Mouse (Mus musculus): ENCODE results near the gene Mas1.
A peak's percentile ranks its signal among the peaks of the same experiment; 100 is the strongest.
"Not testable (repeated sequence)": the region's sequence is repeated elsewhere in the genome, so short reads cannot be mapped to it uniquely, and the experiment has no call there.

Mas1 gene

GRCm38 (mm10) chr17:12868043-12868442 lies at the start of gene Mas1:
Gene Mas1, minus strand, starts transcription at chr17:12868143.
- no peak for DNase-seq (ENCODE audit: low read depth, low spot score)

GRCm38 (mm10) chr17:12916588-12917380 lies 48.8 kb upstream of the Mas1 start:
- peak; percentile 90 for DNase-seq (ENCODE audit: low read depth, low spot score)

- DNase-seq (ENCODE audit: low read depth, low spot score) = peak; percentile 100
These were observed 48.1 kb upstream of the Mas1 start, which contains the start of gene Mrpl18 for GRCm38 (mm10) chr17:12915881-12916583. Gene Mrpl18, minus strand, starts transcription at chr17:12916345.

DNA sequence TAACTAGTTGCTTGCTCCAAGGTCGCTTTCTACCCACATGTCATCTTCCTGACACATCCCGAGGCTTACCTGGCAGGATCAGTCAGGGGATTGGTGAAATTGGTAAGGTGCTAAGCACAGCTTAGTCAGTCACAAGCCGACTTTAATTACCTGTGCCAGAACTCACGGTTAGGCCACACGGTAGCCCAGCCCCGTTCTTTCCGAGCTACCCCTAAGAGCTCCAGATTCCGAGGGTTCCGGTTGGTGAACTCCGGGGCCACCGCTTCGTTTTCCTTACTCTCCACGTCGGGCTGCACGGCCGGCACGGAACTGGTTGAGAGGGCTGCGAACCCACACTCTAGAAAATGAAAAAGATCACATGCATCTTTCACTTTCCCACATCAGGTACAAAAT lies 47.5 kb upstream of the Mas1 start, which contains the start of gene Tcp1:
TSS of gene Tcp1 (plus strand) at position 214 of the 393 bp plus-strand sequence.
- DNase-seq (ENCODE audit: low read depth, low spot score) = no peak

DNA sequence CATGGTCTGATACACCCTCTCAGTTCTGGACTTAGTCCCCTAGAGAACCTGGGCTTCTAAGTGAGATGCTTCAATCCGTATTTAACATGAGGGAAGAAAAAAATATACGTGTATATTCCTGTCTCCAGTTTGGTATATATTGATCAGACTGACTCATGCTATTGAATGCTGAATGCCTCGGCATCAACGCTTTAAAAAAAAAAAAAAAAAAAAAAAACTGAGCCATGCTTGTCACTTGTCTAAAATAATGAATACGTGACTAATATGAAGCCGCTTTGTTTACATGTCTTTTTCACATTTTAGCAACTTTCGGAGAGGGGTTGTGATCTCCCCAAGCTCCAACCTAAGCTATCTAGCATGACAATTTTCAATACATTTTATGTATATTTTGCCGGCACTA lies 42.4 kb upstream of the Mas1 start:
- no peak for DNase-seq (ENCODE audit: low read depth, low spot score)

- DNase-seq (ENCODE audit: low read depth, low spot score) = peak; percentile 81
These were observed 41.7 kb upstream of the Mas1 start, which contains the start of gene Pnldc1 for GRCm38 (mm10) chr17:12909361-12910280. Gene Pnldc1, minus strand, starts transcription at chr17:12910230.

DNA sequence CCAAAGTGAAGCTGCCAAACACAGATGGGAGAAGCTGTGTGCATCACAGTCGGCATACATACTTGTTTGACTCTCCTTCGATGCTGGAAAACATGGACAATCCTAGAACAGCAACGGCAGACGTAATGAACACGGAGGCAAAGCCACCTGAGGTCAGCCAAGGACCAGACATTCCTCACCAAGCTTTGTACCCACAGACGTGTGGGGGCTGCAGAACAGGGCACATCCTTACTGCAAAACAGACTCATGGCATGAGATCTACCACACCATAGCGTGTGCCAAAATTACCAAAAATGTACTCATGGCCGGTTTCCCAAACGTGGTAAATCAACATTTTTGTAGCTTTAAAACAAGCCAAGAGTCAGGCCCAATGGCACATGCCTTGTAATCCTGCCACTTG lies 38.5 kb upstream of the Mas1 start:
- DNase-seq (ENCODE audit: low read depth, low spot score) = no peak

- DNase-seq (ENCODE audit: low read depth, low spot score) = no peak
These were observed 37.9 kb upstream of the Mas1 start for GRCm38 (mm10) chr17:12905810-12906209.

- no peak for DNase-seq (ENCODE audit: low read depth, low spot score)
These were observed 36.4 kb upstream of the Mas1 start for GRCm38 (mm10) chr17:12904349-12904748.

DNA sequence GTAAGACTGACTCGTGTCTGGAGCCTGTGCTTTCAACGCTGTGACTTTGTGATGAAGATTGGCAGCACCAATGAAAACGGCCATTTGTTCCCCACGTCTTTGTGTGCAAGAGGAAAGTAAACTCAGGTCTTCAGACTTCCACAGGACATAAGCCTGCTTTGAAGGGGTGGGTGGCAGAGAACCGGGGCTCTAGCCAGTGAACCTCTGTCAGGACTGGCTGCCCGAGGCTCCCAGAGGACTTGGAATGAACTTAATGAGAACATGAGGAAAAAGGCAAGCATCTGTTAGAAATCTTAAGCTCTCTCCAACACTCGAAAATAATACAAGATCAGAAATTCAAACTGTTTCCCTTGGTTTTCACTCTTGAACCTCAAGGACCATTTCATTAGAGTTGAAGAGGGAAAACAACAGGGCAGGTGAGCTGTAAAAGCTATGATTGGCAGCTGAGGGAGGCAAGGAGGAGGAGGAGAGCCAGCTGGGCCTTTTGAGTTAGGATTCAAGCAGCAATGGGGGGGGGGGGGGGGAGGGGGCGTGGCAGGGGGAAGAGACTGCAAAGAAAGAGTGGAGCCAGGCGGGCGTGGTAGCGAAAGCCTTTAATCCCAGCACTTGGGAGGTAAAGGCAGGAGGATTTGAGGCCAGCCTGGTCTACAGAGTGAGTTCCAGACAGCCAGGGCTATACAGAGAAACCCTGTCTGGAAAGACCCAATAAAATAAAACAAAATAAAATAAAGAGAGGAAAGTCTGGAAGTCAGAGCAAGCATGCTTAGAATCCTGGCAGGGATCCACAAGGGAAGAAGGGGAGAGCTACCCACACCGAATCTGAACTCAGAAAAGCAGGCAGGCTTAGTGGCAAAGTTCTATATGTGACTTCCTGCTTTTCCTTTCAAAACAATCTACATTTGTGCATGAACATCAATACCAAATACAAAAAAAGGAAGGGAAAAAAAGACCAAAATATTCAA lies 35.7 kb upstream of the Mas1 start:
- DNase-seq (ENCODE audit: low read depth, low spot score) = peak; percentile 28

GRCm38 (mm10) chr17:12902291-12902690 lies 34.3 kb upstream of the Mas1 start:
- no peak for DNase-seq (ENCODE audit: low read depth, low spot score)

GRCm38 (mm10) chr17:12898607-12899006 lies 30.7 kb upstream of the Mas1 start:
- not testable (repeated sequence) for DNase-seq (ENCODE audit: low read depth, low spot score)

- no peak for DNase-seq (ENCODE audit: low read depth, low spot score)
These were observed 29.7 kb upstream of the Mas1 start for GRCm38 (mm10) chr17:12897674-12898073.

DNA sequence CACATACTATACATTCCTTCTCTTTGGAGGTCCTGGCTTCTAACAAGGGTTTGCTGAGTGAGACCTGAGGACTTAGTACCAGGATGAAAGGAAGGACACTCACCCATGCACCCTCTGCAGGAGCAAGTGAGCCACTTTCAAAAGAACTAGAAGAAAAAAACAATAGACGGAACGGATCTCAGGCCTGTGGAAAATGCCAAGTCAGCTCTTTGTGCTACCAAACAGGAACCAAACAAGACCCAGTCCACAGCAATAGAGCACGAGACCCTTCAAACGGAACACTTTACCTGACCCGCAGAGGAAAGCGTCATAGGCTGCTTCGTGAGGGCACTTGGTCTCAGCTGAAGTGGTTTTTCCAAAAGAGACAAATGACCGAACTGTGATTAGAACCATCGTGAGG lies 24.1 kb upstream of the Mas1 start:
- no peak for DNase-seq (ENCODE audit: low read depth, low spot score)

DNA sequence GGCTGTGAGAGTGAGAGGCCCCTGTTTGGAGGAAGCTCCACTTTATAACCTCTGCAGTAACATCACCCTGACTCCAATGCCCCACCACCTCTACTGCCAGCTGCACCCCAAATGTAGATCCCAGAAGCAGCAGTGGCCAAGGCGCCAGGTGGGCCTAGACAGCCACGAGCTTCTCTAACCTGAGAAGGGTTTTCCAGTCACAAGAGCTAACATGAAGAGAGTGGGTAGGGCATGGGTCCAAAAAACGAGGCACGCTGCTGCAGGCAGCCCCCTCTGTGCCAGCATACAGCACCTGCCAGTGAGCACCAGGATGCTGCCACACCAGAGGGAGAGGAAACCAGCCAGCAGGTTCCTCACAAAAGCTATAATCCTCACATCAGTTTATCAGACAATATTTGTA lies 23.1 kb upstream of the Mas1 start:
- no peak for DNase-seq (ENCODE audit: low read depth, low spot score)

GRCm38 (mm10) chr17:12887021-12887775 lies 19.3 kb upstream of the Mas1 start:
- no peak for DNase-seq (ENCODE audit: low read depth, low spot score)

DNA sequence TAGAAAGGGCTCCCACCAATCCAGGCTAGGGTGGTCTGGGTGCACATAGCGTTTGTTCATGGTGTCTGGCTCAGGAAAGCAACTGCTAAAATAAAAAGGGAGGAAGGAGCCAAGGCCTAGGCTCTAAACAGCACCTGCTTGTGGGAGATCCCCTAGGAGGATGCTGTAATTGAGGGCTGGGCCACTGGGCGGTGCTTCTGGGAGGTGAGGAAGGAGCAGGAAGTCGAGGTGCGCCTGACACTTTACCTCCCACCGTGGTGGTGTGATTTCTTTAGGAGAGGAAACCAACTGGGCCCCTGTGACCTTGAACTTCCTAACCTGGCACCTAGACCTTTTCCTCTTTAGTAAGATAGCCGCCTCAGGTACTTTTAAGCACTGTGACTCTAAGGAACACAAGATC lies 18.7 kb upstream of the Mas1 start:
- peak; percentile 83 for DNase-seq (ENCODE audit: low read depth, low spot score)

DNA sequence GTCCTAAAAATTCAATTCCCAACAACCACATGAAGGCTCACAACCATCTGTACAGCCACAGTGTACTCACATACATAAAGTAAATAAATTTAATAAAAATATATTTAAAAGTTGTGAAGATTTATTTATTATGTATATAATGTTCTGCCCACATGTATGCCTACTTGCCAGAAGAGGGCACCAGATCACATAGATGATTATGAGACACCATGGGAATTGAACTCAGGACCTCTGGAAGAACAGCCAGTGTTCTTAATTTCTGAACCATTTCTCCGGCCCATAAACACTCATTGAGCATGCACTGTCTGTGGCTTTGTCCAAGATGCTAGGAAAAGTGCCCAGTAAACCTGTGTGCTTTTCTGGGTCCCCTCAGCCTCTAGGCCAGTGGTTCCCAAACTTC lies 13.3 kb upstream of the Mas1 start:
- DNase-seq (ENCODE audit: low read depth, low spot score) = no peak

GRCm38 (mm10) chr17:12880178-12880577 lies 12.2 kb upstream of the Mas1 start:
- DNase-seq (ENCODE audit: low read depth, low spot score) = peak; percentile 87

DNA sequence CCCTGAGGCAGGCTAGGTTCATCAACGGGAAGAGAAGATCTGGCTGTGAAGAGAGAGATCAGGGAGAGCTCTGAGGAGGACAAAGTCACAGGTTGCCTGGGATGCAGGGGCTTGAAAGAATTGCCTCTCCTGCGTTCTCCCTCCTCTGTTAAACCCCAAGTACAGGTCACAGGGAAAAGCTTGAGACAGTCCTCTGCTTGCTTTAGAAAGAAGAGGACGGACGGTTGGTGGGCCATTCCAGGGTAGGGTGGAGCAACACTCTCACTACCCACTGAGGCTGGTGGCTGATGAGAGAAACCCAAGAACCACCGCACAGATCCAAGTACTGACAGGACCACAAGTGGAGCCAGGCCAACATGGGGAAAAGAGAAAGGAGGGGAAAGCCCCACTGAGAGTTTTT lies 7.8 kb upstream of the Mas1 start, which contains the start of gene Mrgprh:
TSS of gene Mrgprh (plus strand) at position 301 of the 400 bp plus-strand sequence.
- no peak for DNase-seq (ENCODE audit: low read depth, low spot score)

Data from R1 (cell line).